Mouse (Mus musculus) heart, adult 2 months (tissue): ENCODE results near the gene Nudt4. TPM values are rescaled to one million over a fixed set of nuclear protein-coding genes. Genes with fewer than 3 reads are reported as not detected.
"Not testable (repeated sequence)": the region's sequence is repeated elsewhere in the genome, so short reads cannot be mapped to it uniquely, and the experiment has no call there.

Experiments used
- DNase-seq, 2 experiments: peaks; one replicate each; pipeline ENCODE4 v3.0.0; 2021
- H3K27ac ChIP-seq: fragments of 200-600 bp; 2 replicates; pipeline ENCODE4 v1.8.1; 2022
- H3K27me3 ChIP-seq: fragments of 200-500 bp; 2 replicates; pipeline ENCODE4 v1.6.1; 2012; ENCODE audit warnings: mild to moderate bottlenecking, low read length, inconsistent platforms, mixed read lengths; ENCODE audit not compliant: control insufficient read depth, insufficient read depth
- H3K36me3 ChIP-seq: fragments of 200-500 bp; 2 replicates; pipeline ENCODE4 v1.6.1; 2012; ENCODE audit warnings: low read length, inconsistent platforms; ENCODE audit not compliant: control insufficient read depth, insufficient read depth
- H3K4me1 ChIP-seq: fragments of 200-500 bp; 2 replicates; pipeline ENCODE4 v1.6.1; 2011; ENCODE audit warnings: low read length; ENCODE audit not compliant: control insufficient read depth, insufficient read depth
- H3K4me3 ChIP-seq: fragments of 200-600 bp; 2 replicates; pipeline ENCODE4 v1.8.1; 2022
- H3K79me2 ChIP-seq: fragments of 200-500 bp; replicated peaks from 2 replicates; pipeline ENCODE4 v1.6.1; 2012; ENCODE audit warnings: mild to moderate bottlenecking, inconsistent platforms, low read length, moderate library complexity, mixed read lengths; ENCODE audit not compliant: control insufficient read depth, insufficient read depth
- H3K9ac ChIP-seq: fragments of 200-500 bp; 2 replicates; pipeline ENCODE4 v1.6.1; 2012; ENCODE audit warnings: low read depth, mild to moderate bottlenecking, control low read depth, inconsistent platforms, low read length, mixed read lengths
- CTCF ChIP-seq: fragments of 200-600 bp; IDR thresholded peaks from 2 replicates; pipeline ENCODE4 v1.8.1; 2022; ENCODE audit warnings: antibody characterized with exemption, mild to moderate bottlenecking, moderate library complexity
- EP300 ChIP-seq: fragments of 200-500 bp; IDR thresholded peaks from 2 replicates; pipeline ENCODE4 v1.6.1; 2011; ENCODE audit warnings: low read depth, low read length, control low read depth; ENCODE audit not compliant: insufficient read depth
- POLR2A ChIP-seq: fragments of 200-500 bp; IDR thresholded peaks from 2 replicates; pipeline ENCODE4 v1.6.1; 2011; ENCODE audit warnings: mild to moderate bottlenecking, low read depth, low read length, control low read depth; ENCODE audit not compliant: insufficient read depth
- WGBS: fragments of 180-500 bp; shearing (Covaris S2); methylation state at CpG from one replicate; pipeline ENCODE4 v1.1.7; 2018; 5-methylcytosine and 5-hydroxymethylcytosine counted together
- intact Hi-C: fragments of 180-260 bp; cut with DNase I; formaldehyde crosslinking; loops from one replicate; pipeline ENCODE4 v1.15.1; 2025
- polyA plus RNA-seq: library from polyadenylated mRNA; depleted of rRNA; stranded (reverse); fragments of >200 nt; gene quantifications from 2 replicates; pipeline ENCODE4 v1.2.3, GENCODE M21; 2012
- total RNA-seq, 2 experiments: library from RNA; stranded (reverse); gene quantifications; 2 replicates each; pipeline ENCODE4 v1.2.3; 2021

Gene Nudt4
- total and polyA plus RNA-seq, 3 experiments: 48.8 to 349 (median 328) TPM

DNA sequence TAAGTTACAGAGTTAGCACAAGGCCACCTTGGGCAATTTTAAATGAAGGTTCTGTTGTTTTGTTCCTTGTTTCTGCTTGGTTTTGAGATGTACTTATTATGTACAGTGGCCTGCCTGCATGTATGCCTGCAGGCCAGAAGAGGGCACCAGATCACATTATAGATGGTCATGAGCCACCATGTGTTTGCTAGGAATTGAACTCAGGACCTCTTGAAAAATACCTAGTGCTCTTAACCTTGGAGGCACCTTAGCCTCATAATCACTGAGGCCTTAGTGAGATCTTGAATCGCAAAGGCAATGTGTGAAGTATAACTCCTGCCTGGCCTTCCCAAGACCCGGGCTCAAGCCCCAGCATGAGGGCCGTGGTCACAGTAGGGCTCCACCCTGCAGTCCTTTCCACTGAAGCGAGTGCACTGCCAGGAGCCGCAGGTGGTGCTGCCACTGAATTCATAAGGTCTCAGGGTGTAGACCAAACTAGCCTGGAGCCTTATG lies 6.6 kb downstream of the Nudt4 start:
- intact Hi-C loops: loop anchor here (2.0 kb wide), 2 partner anchors 119 to 301 kb away; no protein-coding TSS in a partner anchor
- TF ChIP-seq POLR2A: no peak
- TF ChIP-seq CTCF: peak; percentile 94; the same call in 1 of the 2 replicates
- TF ChIP-seq EP300: no peak
- peaks cover 16% of the 10 kb centered on the region for H3K36me3 ChIP-seq
- no peak for DNase-seq
- 83% methylated on average over 5 of the region's 5 CpGs for whole genome bisulfite sequencing
- H3K4me1 ChIP-seq: peaks cover 22% of the 10 kb centered on the region
- H3K4me3 ChIP-seq: no peak overlapping the region
- H3K27ac ChIP-seq: no peak overlapping the region; the same call in 1 of the 2 replicates
- H3K9ac ChIP-seq: no peak overlapping the region
- peaks cover 9% of the 10 kb centered on the region for H3K79me2 ChIP-seq
- no peaks in the 10 kb centered on the region for H3K27me3 ChIP-seq

DNA sequence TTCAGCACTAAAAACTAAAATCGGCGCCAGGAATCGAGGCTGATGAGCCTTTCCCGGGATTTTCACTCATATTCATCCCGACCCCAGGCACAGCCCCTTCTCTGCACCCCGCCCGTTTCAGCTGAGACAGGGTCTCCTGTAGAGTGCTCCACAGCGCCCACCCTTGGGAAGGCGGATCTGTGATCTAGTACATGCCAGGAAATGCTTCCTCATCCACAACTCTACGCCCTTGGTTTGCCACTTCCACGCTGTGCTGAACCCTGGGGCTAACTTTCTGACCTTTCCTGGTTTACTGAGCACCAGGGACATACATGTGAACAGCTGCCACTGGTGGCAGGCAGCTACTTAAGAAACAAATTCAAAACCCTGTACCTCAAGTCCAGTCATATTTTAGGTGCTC lies 8.1 kb downstream of the Nudt4 start:
- intact Hi-C loops: loop anchor here (2.0 kb wide), 2 partner anchors 121 to 303 kb away; no protein-coding TSS in a partner anchor
- H3K4me3 ChIP-seq: no peak overlapping the region
- peak in 1 of 2 experiments; percentile 16 for DNase-seq
- H3K4me1 ChIP-seq: peaks cover 23% of the 10 kb centered on the region
- peaks cover 13% of the 10 kb centered on the region for H3K36me3 ChIP-seq
- TF ChIP-seq EP300: no peak
- TF ChIP-seq CTCF: peak; percentile 51
- H3K27ac ChIP-seq: peak overlapping the region; percentile 60
- H3K27me3 ChIP-seq: no peaks in the 10 kb centered on the region
- H3K79me2 ChIP-seq: peaks cover 9% of the 10 kb centered on the region
- 50% methylated on average over 11 of the region's 11 CpGs for WGBS
- H3K9ac ChIP-seq: no peak overlapping the region

GRCm38 (mm10) chr10:95552326-95552725 lies 11.6 kb downstream of the Nudt4 start:
- Histone ChIP-seq H3K4me1 (peaks cover 17% of the 10 kb centered on the region), H3K9ac (no peak overlapping the region), H3K4me3 (no peak overlapping the region), H3K27me3 (no peaks in the 10 kb centered on the region), H3K27ac (no peak overlapping the region; the same call in 1 of the 2 replicates), H3K79me2 (peaks cover 2% of the 10 kb centered on the region; the same call in 1 of the 2 replicates), H3K36me3 (peaks cover 25% of the 10 kb centered on the region)
- TF ChIP-seq CTCF (no peak), POLR2A (no peak), EP300 (no peak)
- 69% methylated on average over 3 of the region's 3 CpGs for WGBS
- intact Hi-C loops: no loop called here
- DNase-seq: peak in 1 of 2 experiments; percentile 19

DNA sequence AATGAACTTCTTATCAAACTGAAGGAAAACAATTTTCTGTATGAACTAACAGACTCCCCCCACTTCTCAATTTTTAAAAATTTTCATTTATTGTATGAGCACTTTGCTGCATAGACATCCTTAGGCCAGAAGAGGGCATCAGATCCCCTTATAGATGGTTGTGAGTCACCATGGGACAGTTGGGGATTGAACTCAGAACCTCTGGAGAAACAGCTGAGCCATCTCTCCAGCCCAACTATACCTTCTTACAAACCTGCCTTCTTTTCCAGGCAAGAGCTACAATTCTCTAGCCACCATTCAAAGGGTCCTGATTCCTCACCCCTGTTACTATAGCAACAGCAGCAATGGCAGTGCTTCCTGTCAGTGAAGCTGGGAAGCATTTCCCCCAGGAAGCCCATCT lies 12.2 kb downstream of the Nudt4 start:
- peak in 1 of 2 experiments; percentile 14 for DNase-seq
- TF ChIP-seq EP300 (no peak), CTCF (peak; percentile 69)
- Histone ChIP-seq H3K27ac (no peak overlapping the region), H3K4me1 (peaks cover 16% of the 10 kb centered on the region), H3K4me3 (no peak overlapping the region), H3K27me3 (no peaks in the 10 kb centered on the region), H3K36me3 (peaks cover 27% of the 10 kb centered on the region), H3K9ac (no peak overlapping the region), H3K79me2 (0 out of 2 replicates have a peak, but pooled peaks cover 2% of the 10 kb centered on the region)
- intact Hi-C loops: loop anchor here (1.0 to 2.0 kb wide), 3 partner anchors 305 to 481 kb away; no protein-coding TSS in a partner anchor

DNA sequence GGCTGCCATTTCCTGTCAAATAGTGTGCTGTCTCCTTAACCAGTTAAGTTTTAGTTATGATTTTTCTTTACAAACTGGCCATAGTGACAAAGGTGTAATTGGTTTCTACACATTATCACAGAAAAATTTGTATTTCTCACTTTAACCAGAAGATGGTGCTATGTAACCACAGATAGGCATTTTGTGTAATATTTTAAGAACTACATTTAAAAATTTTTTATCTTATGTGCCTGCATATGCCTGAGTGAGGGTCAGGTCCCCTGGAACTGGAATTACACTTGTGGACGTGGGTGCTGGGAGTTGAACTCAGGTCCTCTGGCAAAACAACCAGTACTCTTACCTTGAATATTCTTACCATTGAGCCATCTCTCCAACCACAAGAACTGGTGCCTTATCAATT lies 13.4 kb downstream of the Nudt4 start:
- no peak overlapping the region for H3K27ac ChIP-seq
- no peak for TF ChIP-seq EP300
- peak; percentile 80 for TF ChIP-seq CTCF
- TF ChIP-seq POLR2A: no peak
- DNase-seq: peak in 1 of 2 experiments; percentile 21
- 56% methylated on average over 1 of the region's 1 CpGs for WGBS
- H3K79me2 ChIP-seq: no peaks in the 10 kb centered on the region
- H3K4me1 ChIP-seq: peaks cover 11% of the 10 kb centered on the region
- H3K27me3 ChIP-seq: no peaks in the 10 kb centered on the region
- H3K36me3 ChIP-seq: peaks cover 27% of the 10 kb centered on the region
- H3K4me3 ChIP-seq: no peak overlapping the region
- no peak overlapping the region for H3K9ac ChIP-seq
- intact Hi-C loops: loop anchor here (2.0 kb wide), 2 partner anchors 306 to 482 kb away; no protein-coding TSS in a partner anchor

- H3K79me2 ChIP-seq, H3K4me1 ChIP-seq, H3K9ac ChIP-seq, H3K27me3 ChIP-seq, H3K4me3 ChIP-seq, H3K27ac ChIP-seq: not testable (repeated sequence)
- DNase-seq: peak in 1 of 2 experiments; percentile 13
- peaks cover 29% of the 10 kb centered on the region for H3K36me3 ChIP-seq
- intact Hi-C loops: loop anchor here (5.0 kb wide), 1 partner anchor 47 kb away; the partner anchor contains the start of gene Mrpl42
- WGBS: 53% methylated on average over 5 of the region's 5 CpGs
Observed at GRCm38 (mm10) chr10:95549080-95549479, 14.9 kb downstream of the Nudt4 start.
